Mouse (Mus musculus): ENCODE results near the gene Tspan2. TPM values are rescaled to one million over a fixed set of nuclear protein-coding genes. Genes with fewer than 3 reads are reported as not detected.

The Tspan2 gene
- total RNA-seq, 2 experiments from 2014 or later: 58.0 to 82.8 TPM

GRCm38 (mm10) chr3:102731112-102731511, 3.2 kb upstream of the Tspan2 start:
- DNase-seq (ENCODE audit: low spot score in 2 of 2): no peak
- intact Hi-C loops (cut with DNase I): no loop called here

DNA sequence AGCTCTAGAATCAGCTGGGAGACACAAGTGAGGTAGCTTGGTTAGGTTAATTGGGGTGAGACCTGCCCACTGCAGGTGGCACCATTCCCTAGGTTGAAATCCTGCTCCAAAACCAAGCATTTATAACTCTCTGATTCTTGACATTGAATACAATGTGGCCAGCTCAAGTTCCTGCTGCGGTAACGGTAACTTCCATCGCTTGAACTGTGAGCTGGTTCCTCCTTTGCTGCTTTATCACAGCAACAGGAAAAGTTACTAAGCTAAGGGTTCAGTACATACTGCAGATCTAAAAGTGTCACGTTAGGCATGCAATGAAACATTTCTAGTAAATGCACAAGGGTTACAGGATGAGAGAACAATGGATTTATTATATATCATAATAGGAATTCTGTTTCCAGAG, 1.7 kb upstream of the Tspan2 start:
- DNase-seq (ENCODE audit: low spot score in 2 of 2): no peak
- intact Hi-C loops (cut with DNase I): no loop called here

DNA sequence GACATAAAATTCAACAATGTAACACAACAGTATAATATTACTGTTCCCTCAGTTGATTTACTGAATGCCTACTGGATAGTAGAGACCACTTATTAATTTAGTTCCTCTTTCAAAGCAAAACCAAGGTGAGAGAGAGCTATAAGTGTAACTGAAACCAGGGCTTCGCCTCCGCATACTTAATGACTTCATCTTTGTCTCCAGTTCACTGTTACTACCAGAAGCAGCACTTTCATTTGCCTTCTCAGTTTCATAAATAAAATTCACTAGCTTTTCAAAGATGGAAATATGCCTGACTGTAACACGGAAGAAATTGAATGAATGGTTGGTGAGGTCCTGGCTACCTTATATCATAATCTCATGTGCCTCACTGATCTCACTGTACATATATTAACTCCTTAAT, 1.3 kb upstream of the Tspan2 start:
- DNase-seq (ENCODE audit: low spot score in 2 of 2): no peak
- intact Hi-C loops (cut with DNase I): no loop called here

DNA sequence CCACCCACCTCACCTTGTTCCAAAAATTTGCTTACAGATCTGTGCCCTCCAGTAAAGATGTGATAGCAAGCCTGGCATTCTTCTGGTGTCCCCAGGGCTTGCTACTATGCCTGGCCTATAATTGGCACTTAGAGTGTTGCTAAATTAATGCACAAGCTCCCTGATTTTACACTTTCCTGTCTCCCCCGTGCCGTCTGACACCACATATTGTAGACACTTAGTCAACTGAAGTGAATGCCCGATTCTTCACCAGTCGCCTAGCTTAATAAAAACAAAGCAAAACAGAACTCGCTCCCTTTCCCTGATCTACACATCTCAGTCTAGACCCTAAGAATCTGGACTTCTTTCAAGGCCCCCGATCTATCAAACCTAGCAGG, 405 bp upstream of the Tspan2 start:
- intact Hi-C loops (cut with DNase I): no loop called here
- DNase-seq (ENCODE audit: low spot score in 2 of 2): no peak

DNA sequence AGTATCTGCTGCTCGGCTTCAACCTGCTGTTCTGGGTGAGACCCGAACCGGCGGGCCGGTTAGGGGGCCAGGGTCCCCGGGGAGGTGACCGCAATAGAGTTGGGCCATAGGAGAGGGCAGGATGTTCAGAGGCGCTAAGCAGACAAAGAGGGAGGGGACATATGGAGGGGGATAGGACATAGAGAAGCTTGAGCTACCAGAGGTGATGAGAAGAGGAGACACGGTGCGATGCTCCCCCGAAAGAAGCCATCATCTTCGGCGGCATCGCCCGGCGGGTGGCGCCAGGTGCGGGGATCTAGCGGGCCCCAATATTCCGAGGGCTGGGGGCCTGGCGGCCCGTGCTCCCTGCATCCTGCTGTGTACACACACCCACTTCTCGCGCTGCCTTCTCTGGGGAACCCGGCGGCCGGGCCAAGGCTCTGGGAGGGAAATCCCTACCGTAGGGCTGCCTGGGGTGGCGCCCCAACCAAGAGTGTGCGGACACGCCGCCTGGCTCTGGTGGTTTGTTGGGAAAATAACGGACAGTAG, 766 bp downstream of the Tspan2 start:
- intact Hi-C loops (cut with DNase I): no loop called here
- DNase-seq (ENCODE audit: low spot score in 2 of 2): peak in 1 of 2 experiments; percentile 21

GRCm38 (mm10) chr3:102735638-102736037, 1.3 kb downstream of the Tspan2 start:
- intact Hi-C loops (cut with DNase I): no loop called here
- no peak for DNase-seq (ENCODE audit: low spot score in 2 of 2)

DNA sequence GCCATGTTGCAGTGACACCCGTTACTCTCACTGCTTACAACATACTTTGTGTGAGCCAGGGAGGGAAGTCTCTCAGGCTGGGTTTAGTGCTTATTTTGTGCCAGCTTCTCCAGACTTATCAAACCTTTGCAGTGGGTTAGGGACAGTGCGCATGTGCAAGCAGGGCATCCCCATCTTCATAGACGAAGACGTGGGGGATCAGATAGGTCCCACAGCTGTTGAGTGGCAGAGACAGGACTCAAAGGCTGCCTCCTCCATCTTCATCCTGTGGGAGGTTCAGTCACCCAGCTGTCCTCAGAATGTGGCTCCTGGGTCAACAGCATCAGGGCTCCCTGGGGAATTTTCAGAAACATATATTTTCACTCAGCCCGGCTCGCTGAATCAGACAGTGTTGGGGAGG, 2.1 kb downstream of the Tspan2 start:
- no peak for DNase-seq (ENCODE audit: low spot score in 2 of 2)
- intact Hi-C loops (cut with DNase I): no loop called here

- intact Hi-C loops (cut with DNase I): no loop called here
- DNase-seq (ENCODE audit: low spot score in 2 of 2): no peak
Observed at GRCm38 (mm10) chr3:102737106-102737505, 2.8 kb downstream of the Tspan2 start.

GRCm38 (mm10) chr3:102738161-102738901, 4.0 kb downstream of the Tspan2 start:
- intact Hi-C loops (cut with DNase I): no loop called here
- DNase-seq (ENCODE audit: low spot score in 2 of 2): no peak

GRCm38 (mm10) chr3:102738926-102739325, 4.6 kb downstream of the Tspan2 start:
- DNase-seq (ENCODE audit: low spot score in 2 of 2): no peak
- intact Hi-C loops (cut with DNase I): no loop called here

DNA sequence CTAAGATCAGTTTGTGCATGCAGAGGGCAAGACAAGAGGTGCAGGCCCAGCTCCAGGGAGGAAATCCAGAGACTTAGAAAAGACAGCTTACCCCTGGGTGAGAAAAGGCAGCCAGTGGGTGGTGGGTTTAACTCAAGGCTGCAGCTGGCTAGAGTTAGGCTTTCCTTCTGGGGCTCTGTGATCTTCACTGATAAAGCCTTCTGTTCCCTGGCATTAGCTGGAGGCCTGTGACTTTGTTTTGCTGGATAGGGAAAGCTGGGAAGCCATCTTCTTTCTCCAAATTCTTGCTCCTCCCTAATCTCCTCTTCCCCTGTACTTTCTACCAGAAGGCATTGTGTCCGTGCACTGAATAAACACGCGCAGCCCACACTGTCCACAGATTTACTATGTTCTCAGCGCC, 8.4 kb downstream of the Tspan2 start:
- intact Hi-C loops (cut with DNase I): no loop called here
- DNase-seq (ENCODE audit: low spot score in 2 of 2): no peak

DNA sequence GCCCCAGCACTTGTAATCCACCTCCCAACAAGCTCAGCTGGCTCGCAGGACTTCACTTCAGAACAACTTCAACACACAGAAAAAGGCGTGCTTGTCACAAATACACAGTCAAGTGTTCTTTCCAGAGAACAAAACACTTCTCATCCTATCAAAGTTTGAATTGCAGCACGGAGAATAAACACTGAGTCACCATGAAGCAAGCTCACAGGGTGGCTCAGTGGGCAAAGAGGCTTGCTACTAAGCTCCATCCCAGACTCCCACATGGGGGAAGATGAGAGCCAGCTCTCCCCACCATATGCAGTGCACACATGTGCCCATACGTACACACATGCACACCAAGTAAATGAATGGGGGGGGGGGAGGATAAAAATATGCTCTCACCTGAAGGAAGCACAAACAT, 8.9 kb downstream of the Tspan2 start:
- DNase-seq (ENCODE audit: low spot score in 2 of 2): no peak
- intact Hi-C loops (cut with DNase I): no loop called here

DNA sequence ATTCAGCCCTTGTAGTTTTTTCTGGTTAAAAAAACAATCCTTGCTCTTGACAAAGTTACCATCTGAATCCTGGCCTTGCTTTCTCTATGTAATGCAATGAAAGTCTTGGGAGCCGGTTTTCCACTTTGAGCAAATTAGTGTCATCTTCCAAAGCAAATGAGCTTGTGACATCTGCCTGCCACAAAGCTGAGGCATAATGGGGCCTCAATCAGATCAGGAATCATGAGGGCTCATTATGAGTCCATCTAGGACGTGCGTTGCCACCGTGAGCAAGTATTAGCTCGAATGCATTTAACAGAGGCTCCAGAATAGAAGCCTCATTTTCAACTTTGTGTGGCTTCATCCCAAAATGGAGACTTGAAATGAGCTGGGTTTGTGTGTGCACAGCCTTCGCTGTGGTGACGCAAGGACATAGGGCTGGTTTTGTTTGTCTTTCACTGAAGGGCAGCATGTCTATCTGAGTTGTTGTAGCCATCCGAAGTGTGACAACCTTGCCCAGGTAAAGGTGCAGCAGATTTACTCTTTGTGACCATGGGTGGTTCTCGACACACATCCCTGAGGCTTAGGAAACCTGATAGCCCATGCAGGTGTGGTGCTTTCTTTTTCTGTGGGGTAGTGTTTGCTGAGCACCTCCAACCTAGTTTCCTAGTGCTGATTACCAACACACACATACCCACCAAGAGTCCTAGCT, 9.6 kb downstream of the Tspan2 start:
- DNase-seq (ENCODE audit: low spot score in 2 of 2): no peak
- intact Hi-C loops (cut with DNase I): no loop called here

DNA sequence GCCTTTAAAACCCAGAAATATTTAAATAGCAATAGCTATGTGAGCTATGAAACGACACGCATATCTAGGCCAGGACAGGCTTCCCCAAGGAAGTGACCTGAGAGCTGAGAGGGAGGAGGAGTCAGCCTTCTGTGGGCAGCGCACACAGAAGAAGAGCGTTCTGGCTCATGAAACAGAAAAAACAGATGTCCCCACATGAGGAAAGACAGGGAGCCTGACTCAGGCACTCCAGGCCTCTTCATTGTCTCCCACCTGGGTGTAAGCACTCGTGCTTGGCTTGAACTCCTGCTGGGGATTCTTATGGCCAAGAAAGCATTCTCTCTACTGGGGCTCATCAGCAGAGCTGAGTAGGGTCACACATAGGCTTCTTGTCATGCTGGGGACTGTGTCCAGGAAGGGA, 10.3 kb downstream of the Tspan2 start:
- DNase-seq (ENCODE audit: low spot score in 2 of 2): no peak
- intact Hi-C loops (cut with DNase I): no loop called here

- no peak for DNase-seq (ENCODE audit: low spot score in 2 of 2)
- intact Hi-C loops (cut with DNase I): no loop called here
Observed at GRCm38 (mm10) chr3:102746174-102746573, 11.8 kb downstream of the Tspan2 start.

DNA sequence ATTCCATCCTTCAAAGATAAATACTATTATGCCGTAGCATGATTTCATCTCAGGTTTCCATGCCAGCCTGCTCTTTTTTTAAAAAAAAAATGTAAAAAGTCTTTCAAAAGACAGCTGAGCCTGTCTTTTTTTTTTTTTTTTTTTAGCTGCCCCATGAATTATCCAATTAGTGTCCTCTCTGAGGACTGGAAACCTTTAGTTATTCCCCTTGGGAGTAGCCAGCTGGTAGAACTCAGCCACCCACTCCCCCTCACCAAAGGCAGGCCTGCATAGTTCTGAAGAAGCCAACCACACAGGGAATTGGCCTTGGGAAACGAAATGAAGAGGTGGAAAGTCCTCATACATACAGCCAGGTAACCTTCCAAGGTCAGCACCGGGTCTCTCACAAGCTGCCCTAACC, 13.7 kb downstream of the Tspan2 start:
- intact Hi-C loops (cut with DNase I): no loop called here
- DNase-seq (ENCODE audit: low spot score in 2 of 2): no peak

- DNase-seq (ENCODE audit: low spot score in 2 of 2): no peak
- intact Hi-C loops (cut with DNase I): no loop called here
Observed at GRCm38 (mm10) chr3:102748686-102749085, 14.4 kb downstream of the Tspan2 start.

GRCm38 (mm10) chr3:102751136-102751535, 16.8 kb downstream of the Tspan2 start:
- DNase-seq (ENCODE audit: low spot score in 2 of 2): no peak
- intact Hi-C loops (cut with DNase I): no loop called here

- intact Hi-C loops (cut with DNase I): no loop called here
Observed at GRCm38 (mm10) chr3:102751536-102751935, 17.2 kb downstream of the Tspan2 start.

GRCm38 (mm10) chr3:102752053-102752452, 17.7 kb downstream of the Tspan2 start:
- intact Hi-C loops (cut with DNase I): no loop called here
- DNase-seq (ENCODE audit: low spot score in 2 of 2): no peak

More at GRCm38 (mm10) chr3:102751536-102751935, 17.2 kb downstream of the Tspan2 start:
- DNase-seq (ENCODE audit: low spot score in 2 of 2): no peak

GRCm38 (mm10) chr3:102752457-102752856, 18.1 kb downstream of the Tspan2 start:
- intact Hi-C loops (cut with DNase I): no loop called here
- DNase-seq (ENCODE audit: low spot score in 2 of 2): no peak
